Mouse (Mus musculus): ENCODE data around the gene Chd9.

GRCm38 (mm10) chr8:91059086-91059578 lies 231.0 kb downstream of the Chd9 start:
- no peak for TF ChIP-seq POLR2A (IDR thresholded peaks at IDR 0.05; ENCODE audit: insufficient read depth, low read depth, low read length)
- TF ChIP-seq CTCF (IDR thresholded peaks at IDR 0.05; ENCODE audit: insufficient read depth, low read depth, low read length) = no peak

Data from olfactory bulb, adult 2 months (tissue).